Mouse (Mus musculus): ENCODE results near the gene Gng12.

The Gng12 gene

GRCm38 (mm10) chr6:66917032-66917431, 20.8 kb downstream of the Gng12 start:
- no peak for DNase-seq (ENCODE audit: low read depth, low spot score)

- DNase-seq (ENCODE audit: low read depth, low spot score), result no peak
Measured at GRCm38 (mm10) chr6:66920786-66921185, 24.6 kb downstream of the Gng12 start.

GRCm38 (mm10) chr6:66921755-66922154, 25.6 kb downstream of the Gng12 start:
- no peak for DNase-seq (ENCODE audit: low read depth, low spot score)

GRCm38 (mm10) chr6:66922501-66922900, 26.3 kb downstream of the Gng12 start:
- no peak for DNase-seq (ENCODE audit: low read depth, low spot score)

- no peak for DNase-seq (ENCODE audit: low read depth, low spot score)
Measured at GRCm38 (mm10) chr6:66923851-66924250, 27.7 kb downstream of the Gng12 start.

- no peak for DNase-seq (ENCODE audit: low read depth, low spot score)
Measured at GRCm38 (mm10) chr6:66924315-66924965, 28.2 kb downstream of the Gng12 start.

- DNase-seq (ENCODE audit: low read depth, low spot score), result no peak
Measured at GRCm38 (mm10) chr6:66926269-66926668, 30.1 kb downstream of the Gng12 start.

GRCm38 (mm10) chr6:66928972-66929645, 32.9 kb downstream of the Gng12 start:
- peak; percentile 53 for DNase-seq (ENCODE audit: low read depth, low spot score)

GRCm38 (mm10) chr6:66929694-66930093, 33.5 kb downstream of the Gng12 start:
- peak; percentile 44 for DNase-seq (ENCODE audit: low read depth, low spot score)

GRCm38 (mm10) chr6:66932206-66932819, 36.1 kb downstream of the Gng12 start:
- DNase-seq (ENCODE audit: low read depth, low spot score), result no peak

GRCm38 (mm10) chr6:66940656-66941235, 44.5 kb downstream of the Gng12 start:
- DNase-seq (ENCODE audit: low read depth, low spot score), result no peak

- DNase-seq (ENCODE audit: low read depth, low spot score), result no peak
Measured at GRCm38 (mm10) chr6:66941792-66942191, 45.6 kb downstream of the Gng12 start.

- peak; percentile 27 for DNase-seq (ENCODE audit: low read depth, low spot score)
Measured at GRCm38 (mm10) chr6:66942826-66943225, 46.6 kb downstream of the Gng12 start.

GRCm38 (mm10) chr6:66943367-66944189, 47.4 kb downstream of the Gng12 start:
- DNase-seq (ENCODE audit: low read depth, low spot score), result peak; percentile 46

- peak; percentile 76 for DNase-seq (ENCODE audit: low read depth, low spot score)
Measured at GRCm38 (mm10) chr6:66944190-66945003, 48.2 kb downstream of the Gng12 start.

- DNase-seq (ENCODE audit: low read depth, low spot score), result no peak
Measured at GRCm38 (mm10) chr6:66945004-66945356, 48.8 kb downstream of the Gng12 start.

GRCm38 (mm10) chr6:66948111-66948510, 51.9 kb downstream of the Gng12 start:
- no peak for DNase-seq (ENCODE audit: low read depth, low spot score)

GRCm38 (mm10) chr6:66948848-66949247, 52.7 kb downstream of the Gng12 start:
- DNase-seq (ENCODE audit: low read depth, low spot score), result no peak

- DNase-seq (ENCODE audit: low read depth, low spot score), result no peak
Measured at GRCm38 (mm10) chr6:66951726-66952418, 55.7 kb downstream of the Gng12 start.

GRCm38 (mm10) chr6:66953951-66954519, 57.8 kb downstream of the Gng12 start:
- DNase-seq (ENCODE audit: low read depth, low spot score), result no peak

Measured in 3T3-L1 (cell line).